Mouse (Mus musculus) stomach, embryonic 16.5 days (tissue): ENCODE results near the gene Mgat5. TPM values are rescaled to one million over a fixed set of nuclear protein-coding genes. Genes with fewer than 3 reads are reported as not detected.

Experiments
- ATAC-seq: fragments of 200-750 bp; cut with Nextera tagmentation; 2 replicates; pipeline ENCODE4 v1.8.0; 2017; ENCODE audit warnings: moderate number of reproducible peaks, moderate TSS enrichment; ENCODE audit not compliant: insufficient read depth, low FRiP score
- H3K27ac ChIP-seq: fragments of 300-500 bp; sonication (generic); 2 replicates; pipeline ENCODE4 v1.5.1; 2014; ENCODE audit warnings: low read length
- H3K27me3 ChIP-seq: fragments of 300-500 bp; sonication (generic); 2 replicates; pipeline ENCODE4 v1.6.1; 2014; ENCODE audit warnings: low read length, control low read depth, mixed read lengths; ENCODE audit not compliant: control insufficient read depth, insufficient read depth
- H3K36me3 ChIP-seq: fragments of 300-500 bp; sonication (generic); 2 replicates; pipeline ENCODE4 v1.6.1; 2014; ENCODE audit warnings: low read length; ENCODE audit not compliant: control insufficient read depth, insufficient read depth
- H3K4me1 ChIP-seq: fragments of 300-500 bp; sonication (generic); 2 replicates; pipeline ENCODE4 v1.6.1; 2014; ENCODE audit warnings: low read length, control low read depth, mixed read lengths; ENCODE audit not compliant: control insufficient read depth, insufficient read depth
- H3K4me2 ChIP-seq: fragments of 300-500 bp; sonication (generic); 2 replicates; pipeline ENCODE4 v1.6.1; 2014; ENCODE audit warnings: low read depth, low read length, mixed read lengths
- H3K4me3 ChIP-seq: fragments of 300-500 bp; sonication (generic); replicated peaks from 2 replicates; pipeline ENCODE4 v1.5.1; 2014; ENCODE audit warnings: mild to moderate bottlenecking, low read length
- H3K9ac ChIP-seq: fragments of 300-500 bp; sonication (generic); 2 replicates; pipeline ENCODE4 v1.6.1; 2014; ENCODE audit warnings: low read length
- H3K9me3 ChIP-seq: fragments of 300-500 bp; sonication (generic); replicated peaks from 2 replicates; pipeline ENCODE4 v1.6.1; 2016; ENCODE audit warnings: low read length, control low read depth; ENCODE audit not compliant: control insufficient read depth
- WGBS: fragments of 180-500 bp; shearing (Covaris S2); extraction: QIAGEN DNeasy Blood & Tissue Kit; methylation state at CpG from one replicate; pipeline ENCODE4 v1.1.7; 2014; 5-methylcytosine and 5-hydroxymethylcytosine counted together
- polyA plus RNA-seq: library from polyadenylated mRNA; unstranded; fragments of >200 nt; fragmentation: Nextera tagmentation; extraction: Ambion mirVana; gene quantifications from 2 replicates; pipeline ENCODE4 v1.2.1, GENCODE M21; 2015

The Mgat5 gene
- polyA plus RNA-seq, 1 experiment from 2014 or later: 5.7 TPM

DNA sequence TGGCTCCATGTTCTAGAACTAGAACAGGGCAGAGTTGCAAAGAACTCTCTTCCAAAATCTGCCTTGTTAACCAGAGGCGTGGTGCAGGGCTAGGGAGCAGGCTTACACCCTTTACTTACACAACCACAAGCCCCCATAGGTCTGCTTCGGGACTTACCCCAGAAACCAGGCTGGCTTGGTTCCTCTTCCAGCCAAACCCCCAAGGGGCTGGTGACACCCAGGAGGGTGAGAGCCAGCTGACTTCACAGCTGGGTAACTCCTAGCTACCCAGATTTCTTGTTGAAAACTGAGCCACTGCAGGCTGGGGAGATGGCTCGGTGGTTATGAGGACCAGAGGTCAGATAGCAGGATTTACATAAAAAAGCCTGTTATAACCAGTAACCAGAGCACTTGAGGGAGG lies 309.7 kb downstream of the Mgat5 start:
- WGBS: 70% methylated on average over 3 of the region's 3 CpGs
- no peak overlapping the region for H3K4me3 ChIP-seq
- H3K4me1 ChIP-seq: no peaks in the 10 kb centered on the region
- H3K9ac ChIP-seq: no peak overlapping the region
- H3K27ac ChIP-seq: no peak overlapping the region
- no peak for ATAC-seq
- H3K27me3 ChIP-seq: no peaks in the 10 kb centered on the region
- no peaks in the 10 kb centered on the region for H3K9me3 ChIP-seq
- no peak overlapping the region for H3K4me2 ChIP-seq
- no peaks in the 10 kb centered on the region for H3K36me3 ChIP-seq

DNA sequence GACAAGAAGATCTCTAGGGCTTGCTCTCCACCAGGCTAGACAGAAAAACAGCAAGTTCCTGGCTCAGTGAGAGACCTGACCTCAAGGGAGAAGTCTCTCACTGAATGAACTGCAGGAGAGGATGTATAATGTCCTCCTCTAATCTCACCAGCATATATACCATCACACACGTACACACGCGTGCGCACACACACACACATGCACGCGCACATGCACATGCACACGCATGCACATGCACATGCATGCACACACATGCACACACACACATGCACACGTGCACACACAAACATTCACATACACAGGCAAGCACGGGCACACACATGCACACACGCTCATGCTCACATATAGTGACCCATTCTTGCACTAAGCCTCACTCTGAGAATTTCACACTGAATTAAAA lies 310.1 kb downstream of the Mgat5 start:
- no peak overlapping the region for H3K9ac ChIP-seq
- no peaks in the 10 kb centered on the region for H3K27me3 ChIP-seq
- H3K9me3 ChIP-seq: no peaks in the 10 kb centered on the region
- ATAC-seq: no peak
- H3K4me1 ChIP-seq: no peaks in the 10 kb centered on the region
- no peak overlapping the region for H3K27ac ChIP-seq
- H3K36me3 ChIP-seq: no peaks in the 10 kb centered on the region
- H3K4me3 ChIP-seq: no peak overlapping the region
- WGBS: 97% methylated on average over 10 of the region's 10 CpGs
- no peak overlapping the region for H3K4me2 ChIP-seq

DNA sequence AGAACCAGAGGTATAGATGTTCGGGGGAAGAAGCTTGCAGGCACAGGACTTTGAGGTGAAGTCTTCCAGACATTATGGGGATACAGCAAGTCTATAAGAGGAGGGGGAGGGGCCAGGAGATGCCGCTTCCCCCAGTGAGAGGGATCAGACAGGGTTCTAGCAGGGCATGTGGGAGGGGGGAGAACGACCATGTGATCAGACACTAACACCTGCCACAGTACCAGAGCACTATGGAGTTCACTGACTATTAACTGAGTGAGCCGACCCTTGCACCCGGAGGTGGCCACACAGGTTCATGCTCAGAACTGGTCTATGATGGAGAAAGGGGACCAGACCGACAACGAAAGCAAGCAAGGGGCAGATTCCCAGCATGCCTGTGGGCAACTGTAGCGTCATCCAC lies 318.5 kb downstream of the Mgat5 start:
- H3K4me3 ChIP-seq: no peak overlapping the region
- no peak overlapping the region for H3K4me2 ChIP-seq
- no peaks in the 10 kb centered on the region for H3K4me1 ChIP-seq
- no peaks in the 10 kb centered on the region for H3K27me3 ChIP-seq
- ATAC-seq: no peak
- H3K36me3 ChIP-seq: no peaks in the 10 kb centered on the region
- WGBS: 80% methylated on average over 8 of the region's 8 CpGs
- H3K27ac ChIP-seq: no peak overlapping the region
- no peak overlapping the region for H3K9ac ChIP-seq
- H3K9me3 ChIP-seq: no peaks in the 10 kb centered on the region

DNA sequence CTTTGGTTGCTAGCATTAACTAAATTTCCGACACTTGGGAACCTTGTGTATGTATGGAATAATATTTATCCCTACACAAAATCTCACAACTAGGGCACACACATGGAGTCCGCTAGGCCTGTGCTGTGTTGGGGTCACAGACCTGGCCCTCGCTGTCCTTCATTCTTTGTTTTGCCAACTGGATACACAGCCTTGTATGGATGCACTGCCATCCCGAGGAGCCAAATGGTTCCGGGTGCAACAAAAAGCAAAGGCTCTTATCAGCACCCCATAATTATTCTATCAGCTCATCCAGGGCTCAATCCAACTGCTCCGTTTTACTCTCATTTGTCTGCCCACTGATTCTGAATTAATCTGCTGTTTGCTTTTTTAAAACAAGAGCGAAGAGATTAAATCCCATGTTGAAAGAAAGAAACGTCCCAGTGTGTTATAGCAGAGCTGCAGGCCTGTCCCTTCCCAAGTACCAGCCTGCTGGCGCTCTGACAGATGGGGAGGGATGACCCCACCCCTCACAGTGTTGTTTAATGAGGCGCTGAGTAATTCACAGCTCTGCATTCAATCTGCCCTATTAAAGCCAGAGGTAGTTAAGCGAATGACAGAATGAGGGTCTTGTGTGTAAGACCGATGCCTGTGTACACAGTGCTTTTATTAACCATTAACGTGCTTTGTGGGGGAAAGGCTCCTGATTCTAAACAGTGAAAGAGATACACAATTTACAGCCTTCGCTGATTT lies 326.2 kb downstream of the Mgat5 start:
- Histone ChIP-seq H3K4me2 (no peak overlapping the region), H3K4me3 (no peak overlapping the region), H3K36me3 (no peaks in the 10 kb centered on the region), H3K27ac (no peak overlapping the region), H3K9ac (no peak overlapping the region), H3K27me3 (no peaks in the 10 kb centered on the region), H3K4me1 (no peaks in the 10 kb centered on the region), H3K9me3 (no peaks in the 10 kb centered on the region)
- ATAC-seq: 0 out of 2 replicates have a peak, but pooled peaks have one; percentile 33
- 33% methylated on average over 14 of the region's 14 CpGs for WGBS

DNA sequence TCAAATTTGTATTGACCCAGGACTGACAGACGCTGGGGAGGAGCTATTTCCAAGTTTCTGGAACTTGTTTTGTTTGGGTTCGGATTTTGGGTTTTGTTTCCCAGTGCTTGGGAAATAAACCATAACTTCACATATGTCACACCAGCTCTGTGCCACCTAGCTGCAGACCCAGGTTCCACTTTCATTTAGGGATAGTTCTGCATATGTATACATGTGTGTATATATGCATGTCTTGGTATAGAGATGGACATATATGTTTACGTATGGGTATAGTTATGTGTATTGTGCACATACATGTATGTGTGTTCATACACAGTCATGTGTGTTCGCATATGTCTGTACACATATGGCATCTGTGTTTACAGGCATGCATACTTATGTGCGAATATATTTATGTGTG lies 326.9 kb downstream of the Mgat5 start:
- no peaks in the 10 kb centered on the region for H3K27me3 ChIP-seq
- H3K4me1 ChIP-seq: no peaks in the 10 kb centered on the region; the same call in 1 of the 2 replicates
- no peak overlapping the region for H3K9ac ChIP-seq
- H3K9me3 ChIP-seq: no peaks in the 10 kb centered on the region
- WGBS: 71% methylated on average over 5 of the region's 5 CpGs
- H3K27ac ChIP-seq: no peak overlapping the region
- no peak overlapping the region for H3K4me2 ChIP-seq
- no peaks in the 10 kb centered on the region for H3K36me3 ChIP-seq
- no peak for ATAC-seq
- H3K4me3 ChIP-seq: no peak overlapping the region

DNA sequence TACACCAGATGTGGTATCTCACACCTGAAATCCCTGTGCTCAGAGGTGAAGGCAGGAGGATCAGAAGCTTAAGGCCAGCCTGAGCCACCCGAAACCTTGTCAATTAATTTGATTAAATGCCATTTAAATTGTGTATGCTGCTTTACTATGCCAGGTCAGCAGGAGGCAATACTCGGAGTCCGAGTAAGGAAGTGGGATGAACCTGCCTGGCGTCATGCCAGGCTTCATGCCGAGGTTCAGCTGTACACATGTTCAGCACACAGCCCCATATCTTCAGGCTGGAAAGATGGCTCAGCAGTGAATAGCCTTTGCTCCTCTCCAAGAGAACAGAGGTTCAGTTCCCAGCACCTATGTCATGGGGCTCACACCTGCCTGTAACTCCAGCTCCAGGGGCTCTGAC lies 331.6 kb downstream of the Mgat5 start:
- Histone ChIP-seq H3K9me3 (no peaks in the 10 kb centered on the region), H3K9ac (no peak overlapping the region), H3K27ac (no peak overlapping the region), H3K4me3 (no peak overlapping the region), H3K36me3 (no peaks in the 10 kb centered on the region), H3K4me1 (peaks cover 7% of the 10 kb centered on the region; the same call in 1 of the 2 replicates), H3K4me2 (no peak overlapping the region), H3K27me3 (no peaks in the 10 kb centered on the region)
- WGBS: 37% methylated on average over 5 of the region's 5 CpGs
- no peak for ATAC-seq

DNA sequence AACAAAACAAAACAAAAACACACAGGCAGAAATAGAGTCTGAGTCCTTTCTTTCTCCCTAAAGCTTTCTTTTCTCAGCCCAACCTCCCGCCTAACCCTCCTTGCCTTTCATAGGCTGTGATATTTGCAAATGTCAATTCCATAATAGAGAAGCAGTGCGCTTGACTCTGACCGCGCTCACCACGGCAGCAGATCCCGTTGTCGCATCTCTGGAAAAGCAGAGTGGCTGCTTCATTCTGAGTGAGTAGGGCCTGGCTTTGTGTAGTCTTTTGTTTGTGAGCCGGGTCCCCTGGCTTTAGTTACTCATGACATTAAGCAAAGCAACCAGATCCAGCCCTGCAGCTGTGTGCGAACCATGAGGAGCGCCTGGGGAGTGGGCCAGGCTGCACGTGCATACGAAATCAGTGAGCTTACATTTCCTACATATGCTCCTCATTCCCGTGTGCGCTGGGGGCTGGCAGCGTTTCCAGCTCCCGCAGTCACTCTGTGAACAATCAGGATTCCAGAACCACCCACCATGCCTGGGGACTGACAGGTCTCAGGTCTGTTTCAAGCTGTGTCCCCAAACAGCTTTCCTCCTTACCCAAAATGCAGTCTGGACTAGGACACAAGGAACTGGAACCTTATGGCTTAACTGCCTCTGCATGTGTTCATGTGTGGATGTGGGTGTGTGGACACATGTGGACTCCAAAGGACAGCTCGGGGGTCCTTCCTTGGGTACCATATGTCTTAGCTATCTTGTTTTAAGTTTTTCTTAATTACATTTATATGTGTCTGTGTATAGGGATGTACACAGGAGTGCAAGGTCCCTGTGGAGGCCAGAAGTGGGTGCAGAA lies 332.6 kb downstream of the Mgat5 start:
- H3K9me3 ChIP-seq: no peaks in the 10 kb centered on the region
- peak overlapping the region; percentile 43 for H3K4me2 ChIP-seq
- peak overlapping the region; percentile 5; the same call in 1 of the 2 replicates for H3K9ac ChIP-seq
- no peaks in the 10 kb centered on the region for H3K36me3 ChIP-seq
- WGBS: 14% methylated on average over 17 of the region's 17 CpGs
- H3K27me3 ChIP-seq: no peaks in the 10 kb centered on the region
- H3K27ac ChIP-seq: no peak overlapping the region; the same call in 1 of the 2 replicates
- 0 out of 2 replicates have a peak overlapping the region, but pooled peaks have one; percentile 0 for H3K4me3 ChIP-seq
- no peak for ATAC-seq
- peaks cover 7% of the 10 kb centered on the region; the same call in 1 of the 2 replicates for H3K4me1 ChIP-seq
